Mouse (Mus musculus): Measurements from ENCODE around the gene Clstn3.

DNA sequence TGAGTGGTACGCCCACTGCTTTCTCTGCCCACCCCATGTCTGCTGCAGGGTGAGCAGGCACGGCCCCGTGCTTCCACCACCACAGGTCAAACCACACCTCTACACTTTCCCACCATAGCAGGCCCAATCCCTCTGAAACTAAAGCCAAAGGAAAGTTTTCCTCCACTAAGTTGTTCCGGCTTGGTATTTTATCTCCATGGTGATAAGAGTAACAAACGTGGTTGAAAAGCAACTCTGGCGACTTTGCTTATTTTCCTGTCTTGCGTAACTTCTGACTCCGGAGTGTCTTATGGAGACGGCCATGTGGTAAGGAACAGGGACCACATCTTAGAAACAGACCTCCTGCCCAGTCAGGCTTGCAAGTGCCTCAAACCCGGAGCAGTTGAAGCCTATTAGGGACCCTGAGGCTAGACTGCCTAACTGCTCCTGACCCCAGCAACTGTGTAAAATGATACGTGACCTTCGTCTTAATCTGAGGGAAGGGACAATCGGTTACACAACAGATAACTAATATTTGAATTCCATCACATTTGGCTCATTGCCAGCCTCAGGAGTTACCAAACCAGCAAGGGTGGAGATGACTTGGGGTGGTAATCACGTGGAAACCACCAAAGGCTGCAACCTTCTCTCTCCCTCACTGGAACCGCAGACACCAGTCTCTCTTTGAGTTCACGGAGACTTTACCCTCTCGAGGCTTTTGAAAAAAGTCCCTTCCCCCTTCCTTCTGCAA, 13.5 kb upstream of the Clstn3 start:
- TF ChIP-seq POLR2A (IDR thresholded peaks at IDR 0.05; ENCODE audit: borderline replicate concordance, insufficient read depth, low read length) (no peak), CTCF (IDR thresholded peaks at IDR 0.05; ENCODE audit: borderline replicate concordance, insufficient read depth, low read depth, low read length) (no peak)

All from cerebellum, adult 2 months (tissue).